Mouse (Mus musculus) G1E (cell line): ENCODE measurements around the gene Cd101.

Experiments
- CTCF ChIP-seq: IDR thresholded peaks from 2 replicates; pipeline ENCODE4 v1.5.1; 2012; ENCODE audit warnings: low read depth, low read length, inconsistent platforms, mixed read lengths
- TAL1 ChIP-seq: conservative IDR thresholded peaks from 2 replicates; pipeline ENCODE4 v1.6.1; 2012; ENCODE audit warnings: low read depth, low read length, inconsistent platforms, mixed read lengths

GRCm38 (mm10) chr3:101075866-101076265 is 46.5 kb upstream of the Cd101 start:
- TF ChIP-seq CTCF (no peak), TAL1 (no peak)
